Mouse (Mus musculus): Measurements from ENCODE around the gene Agap1.

DNA sequence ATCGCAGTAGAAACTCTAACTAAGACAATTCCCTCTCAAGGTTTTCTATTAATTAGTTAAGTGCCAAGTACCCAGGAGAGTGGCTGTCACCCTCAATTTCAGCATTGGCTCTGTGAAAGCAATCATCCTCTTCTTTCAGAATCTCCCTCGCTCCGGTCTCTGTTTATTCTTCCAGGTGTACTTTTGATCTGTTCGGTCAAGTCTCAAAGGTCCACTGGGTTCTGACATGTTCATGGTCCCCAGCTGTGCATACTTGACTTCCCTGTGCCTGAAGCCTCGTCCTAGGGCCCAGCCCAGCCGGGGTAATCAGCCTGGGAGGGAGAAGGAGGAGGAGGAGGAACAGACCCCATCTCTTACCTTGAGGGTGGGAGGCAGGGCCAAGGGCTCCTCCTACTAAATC is 464.6 kb downstream of the Agap1 start:
- TF ChIP-seq CTCF (IDR thresholded peaks at IDR 0.05) (no peak), EP300 (IDR thresholded peaks at IDR 0.05) (no peak)
